Mouse (Mus musculus) neural tube, embryonic 11.5 days (tissue): ENCODE data around the gene Bfar. TPM values are rescaled to one million over a fixed set of nuclear protein-coding genes. Genes with fewer than 3 reads are reported as not detected.
"Not testable (repeated sequence)": the region's sequence is repeated elsewhere in the genome, so short reads cannot be mapped to it uniquely, and the experiment has no call there.

ENCODE experiments used
- ATAC-seq: fragments of 200-750 bp; cut with Nextera tagmentation; 2 replicates; pipeline ENCODE4 v1.8.0; 2017; ENCODE audit warnings: moderate number of reproducible peaks, mild to moderate bottlenecking, moderate TSS enrichment, moderate library complexity; ENCODE audit not compliant: insufficient read depth, low FRiP score, low TSS enrichment
- DNase-seq: peaks from one replicate; pipeline ENCODE4 v3.0.0-alpha.2; 2015; ENCODE audit warnings: low spot score
- H3K27ac ChIP-seq: fragments of 300-500 bp; sonication (generic); 2 replicates; pipeline ENCODE4 v1.5.1; 2014; ENCODE audit warnings: low read depth, mild to moderate bottlenecking, low read length
- H3K27me3 ChIP-seq: fragments of 300-500 bp; sonication (generic); 2 replicates; pipeline ENCODE4 v1.6.1; 2014; ENCODE audit warnings: mild to moderate bottlenecking, low read length, mixed read lengths; ENCODE audit not compliant: control insufficient read depth, insufficient read depth
- H3K36me3 ChIP-seq: fragments of 300-500 bp; sonication (generic); 2 replicates; pipeline ENCODE4 v1.6.1; 2014; ENCODE audit warnings: mild to moderate bottlenecking, low read length, moderate library complexity, mixed read lengths; ENCODE audit not compliant: control insufficient read depth, insufficient read depth
- H3K4me1 ChIP-seq: fragments of 300-500 bp; sonication (generic); 2 replicates; pipeline ENCODE4 v1.6.1; 2014; ENCODE audit warnings: low read length, mixed read lengths; ENCODE audit not compliant: control insufficient read depth, insufficient read depth
- H3K4me2 ChIP-seq: fragments of 300-500 bp; sonication (generic); 2 replicates; pipeline ENCODE4 v1.6.1; 2014; ENCODE audit warnings: low read depth, mild to moderate bottlenecking, moderate library complexity
- H3K4me3 ChIP-seq: fragments of 300-500 bp; sonication (generic); 2 replicates; pipeline ENCODE4 v1.5.1; 2014; ENCODE audit warnings: low read depth, low read length
- H3K9ac ChIP-seq: fragments of 300-500 bp; sonication (generic); 2 replicates; pipeline ENCODE4 v1.6.1; 2014; ENCODE audit warnings: mild to moderate bottlenecking, low read length
- H3K9me3 ChIP-seq: fragments of 300-500 bp; sonication (generic); 2 replicates; pipeline ENCODE4 v1.6.1; 2016; ENCODE audit warnings: low read length; ENCODE audit not compliant: control insufficient read depth
- WGBS: fragments of 180-500 bp; shearing (Covaris S2); extraction: QIAGEN DNeasy Blood & Tissue Kit; methylation state at CpG from one replicate; pipeline ENCODE4 v1.1.7; 2014; 5-methylcytosine and 5-hydroxymethylcytosine counted together
- polyA plus RNA-seq: library from polyadenylated mRNA; unstranded; fragments of >200 nt; fragmentation: Nextera tagmentation; extraction: Ambion mirVana; gene quantifications from 2 replicates; pipeline ENCODE4 v1.2.1, GENCODE M21; 2014

Gene Bfar
- polyA plus RNA-seq, 1 experiment from 2014 or later = 43.2 TPM

GRCm38 (mm10) chr16:13748813-13749212 lies 77.2 kb downstream of the Bfar start:
- not testable (repeated sequence) for H3K4me2 ChIP-seq, H3K9me3 ChIP-seq, H3K9ac ChIP-seq, H3K27me3 ChIP-seq, H3K4me1 ChIP-seq, ATAC-seq, H3K27ac ChIP-seq, DNase-seq, H3K36me3 ChIP-seq, H3K4me3 ChIP-seq
- 21% methylated on average over 10 of the region's 10 CpGs for WGBS

GRCm38 (mm10) chr16:13749306-13749705 lies 77.6 kb downstream of the Bfar start:
- H3K4me1 ChIP-seq = no peaks in the 10 kb centered on the region
- no peak for DNase-seq
- H3K4me2 ChIP-seq = no peak overlapping the region
- H3K27ac ChIP-seq = no peak overlapping the region
- ATAC-seq = no peak
- H3K4me3 ChIP-seq = no peak overlapping the region
- H3K9ac ChIP-seq = no peak overlapping the region
- no peaks in the 10 kb centered on the region for H3K27me3 ChIP-seq
- no peaks in the 10 kb centered on the region for H3K36me3 ChIP-seq
- H3K9me3 ChIP-seq = no peaks in the 10 kb centered on the region
- 69% methylated on average over 5 of the region's 5 CpGs for WGBS

GRCm38 (mm10) chr16:13749981-13750380 lies 78.3 kb downstream of the Bfar start:
- 62% methylated on average over 3 of the region's 3 CpGs for WGBS
- Histone ChIP-seq H3K36me3 (no peaks in the 10 kb centered on the region), H3K9ac (no peak overlapping the region), H3K4me1 (no peaks in the 10 kb centered on the region), H3K4me2 (no peak overlapping the region), H3K27me3 (no peaks in the 10 kb centered on the region), H3K9me3 (no peaks in the 10 kb centered on the region), H3K27ac (no peak overlapping the region), H3K4me3 (no peak overlapping the region)
- ATAC-seq (no peak), DNase-seq (no peak)

DNA sequence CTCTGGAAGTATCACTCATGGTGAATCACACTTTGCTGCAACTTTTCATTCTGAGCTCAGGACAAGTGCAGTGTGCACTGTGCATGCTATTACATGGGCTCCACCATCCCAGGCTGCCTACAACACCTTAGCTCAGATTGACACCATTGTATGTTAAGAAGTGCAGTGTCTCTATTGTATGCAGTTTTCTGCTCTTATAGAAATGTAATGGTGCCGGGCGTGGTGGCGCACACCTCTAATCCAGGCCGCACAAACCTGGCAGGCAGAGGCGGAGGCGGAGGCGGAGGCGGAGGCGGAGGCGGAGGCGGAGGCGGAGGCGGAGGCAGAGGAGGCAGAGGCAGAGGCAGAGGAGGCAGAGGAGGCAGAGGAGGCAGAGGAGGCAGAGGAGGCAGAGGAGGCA lies 79.0 kb downstream of the Bfar start:
- Histone ChIP-seq H3K27me3 (no peaks in the 10 kb centered on the region), H3K9ac (no peak overlapping the region), H3K4me3 (no peak overlapping the region), H3K36me3 (no peaks in the 10 kb centered on the region), H3K9me3 (no peaks in the 10 kb centered on the region), H3K4me1 (no peaks in the 10 kb centered on the region), H3K4me2 (no peak overlapping the region), H3K27ac (no peak overlapping the region)
- ATAC-seq (no peak), DNase-seq (no peak)
- 95% methylated on average over 13 of the region's 13 CpGs for WGBS

Other genes starting within 250 kb of the Bfar start
- gene Parn, start 3.7 kb upstream of the Bfar start, polyA plus RNA-seq = 40.2 and 41.3 TPM in 2 replicates
- gene 3110001I22Rik, start 71 bp downstream of the Bfar start, polyA plus RNA-seq = 11.4 and 12.4 TPM in 2 replicates
- 0.26 TPM in 1 of 2 replicates, not detected in the other for gene Pla2g10, start 59.1 kb downstream of the Bfar start, polyA plus RNA-seq
- 119 and 124 TPM in 2 replicates for gene Rrn3, start 108.8 kb downstream of the Bfar start, polyA plus RNA-seq
- 152 and 162 TPM in 2 replicates for gene Ntan1, start 147.0 kb downstream of the Bfar start, polyA plus RNA-seq
- 79.4 TPM in 2 replicates for gene Pdxdc1, start 231.3 kb downstream of the Bfar start, polyA plus RNA-seq
- 5.1 and 5.3 TPM in 2 replicates for gene Mpv17l, start 231.3 kb downstream of the Bfar start, polyA plus RNA-seq